Mouse (Mus musculus) kidney, postnatal 4 days (tissue): ENCODE data around the gene Rhcg.

Source experiments
- DNase-seq, 2 experiments: peaks; one replicate each; pipeline ENCODE4 v3.0.0; 2021; ENCODE audit warnings: mixed read lengths in 2 of 2

Rhcg gene

GRCm38 (mm10) chr7:79617418-79617817 lies at the start of gene Rhcg:
Rhcg (minus strand) TSS chr7:79617657.
- DNase-seq: peak; percentile 52 to 66

DNA sequence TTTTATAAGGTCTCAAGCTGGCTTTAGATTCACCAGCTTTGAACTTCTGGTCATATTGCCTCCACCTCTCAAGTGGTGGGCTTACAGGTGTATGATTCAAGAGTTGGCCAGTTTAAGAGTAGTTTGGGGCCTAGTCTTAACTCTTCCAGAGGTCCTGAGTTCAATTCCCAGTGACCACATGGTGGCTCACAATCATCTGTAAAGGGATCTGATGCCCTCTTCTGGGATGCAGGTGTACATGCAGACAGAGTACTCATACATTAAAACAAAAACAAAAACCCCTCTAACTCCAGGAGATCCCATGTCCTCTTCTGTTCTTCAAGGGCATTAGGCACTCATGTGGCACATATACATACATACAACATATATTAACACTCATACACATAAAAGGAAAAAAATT lies 49.2 kb upstream of the Rhcg start:
- no peak for DNase-seq

DNA sequence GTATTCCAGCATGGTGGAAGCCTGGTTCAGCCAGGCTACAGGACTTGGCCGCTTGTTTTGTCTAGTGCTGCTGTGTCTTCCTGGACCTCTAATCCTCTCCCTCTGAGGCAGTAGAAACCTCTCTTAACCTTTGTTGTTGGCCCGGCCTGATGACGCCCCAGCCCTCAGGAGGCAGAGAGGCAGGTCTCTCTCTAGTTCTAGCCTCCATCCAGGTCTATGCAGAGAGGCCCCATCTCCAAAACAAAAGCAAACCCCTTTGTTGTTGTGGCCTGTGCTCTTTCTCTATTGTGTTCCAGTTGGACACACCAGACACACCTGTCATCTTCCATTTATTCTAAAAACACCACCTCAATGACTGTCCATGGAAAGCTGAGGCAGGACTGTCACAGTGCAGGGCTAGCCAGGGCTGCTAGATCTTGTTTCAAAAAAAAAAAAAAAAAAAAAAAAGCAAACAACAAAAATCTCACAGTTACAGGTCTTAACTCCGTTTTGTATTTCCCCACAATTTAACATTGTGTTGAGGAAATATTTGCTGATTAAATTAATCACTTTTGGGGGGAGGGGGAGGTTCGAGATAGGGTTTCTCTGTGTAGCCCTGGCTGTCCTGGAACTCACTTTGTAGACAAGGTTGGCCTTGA lies 43.9 kb upstream of the Rhcg start:
- DNase-seq: peak in 1 of 2 experiments; percentile 5

- DNase-seq: peak in 1 of 2 experiments; percentile 25
Observed at GRCm38 (mm10) chr7:79660291-79661150, 43.1 kb upstream of the Rhcg start.

DNA sequence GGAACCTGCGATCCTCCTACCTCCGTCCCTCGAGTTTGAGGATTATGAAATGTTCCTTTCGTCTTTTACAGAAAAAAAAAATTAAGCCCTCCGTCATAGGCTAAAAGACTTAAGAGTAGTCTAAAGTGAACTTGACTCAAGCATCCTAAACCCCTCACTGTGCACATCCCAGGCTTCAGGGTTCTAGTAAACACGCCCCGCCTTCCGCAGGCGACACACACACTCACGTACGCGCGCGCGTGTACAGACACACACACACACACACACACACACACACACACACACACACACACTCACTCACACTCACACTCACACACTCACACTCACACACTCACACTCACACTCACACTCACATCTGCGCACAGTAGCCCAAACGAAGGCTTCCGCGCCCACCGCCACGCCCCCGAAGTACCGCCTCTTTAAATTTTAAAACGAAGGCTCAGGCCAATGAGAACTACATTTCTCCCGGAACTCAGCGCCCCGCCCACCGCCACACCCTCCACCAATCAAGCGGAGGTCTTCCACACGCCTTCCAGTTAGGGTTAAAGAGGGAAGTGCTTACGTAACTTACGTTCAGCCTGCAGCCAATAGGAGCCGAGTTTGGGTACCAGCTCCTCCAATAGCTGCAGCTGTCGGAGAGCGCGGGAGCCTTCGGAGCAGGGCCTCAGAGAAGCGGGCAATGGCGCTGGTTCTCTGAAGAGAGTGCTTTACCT lies 42.3 kb upstream of the Rhcg start, which contains the start of gene Ticrr:
TSS of gene Ticrr (plus strand) at position 619 of the 713 bp plus-strand sequence.
- DNase-seq: peak; percentile 98 to 99

GRCm38 (mm10) chr7:79654586-79654985 lies 37.1 kb upstream of the Rhcg start:
- no peak for DNase-seq

DNA sequence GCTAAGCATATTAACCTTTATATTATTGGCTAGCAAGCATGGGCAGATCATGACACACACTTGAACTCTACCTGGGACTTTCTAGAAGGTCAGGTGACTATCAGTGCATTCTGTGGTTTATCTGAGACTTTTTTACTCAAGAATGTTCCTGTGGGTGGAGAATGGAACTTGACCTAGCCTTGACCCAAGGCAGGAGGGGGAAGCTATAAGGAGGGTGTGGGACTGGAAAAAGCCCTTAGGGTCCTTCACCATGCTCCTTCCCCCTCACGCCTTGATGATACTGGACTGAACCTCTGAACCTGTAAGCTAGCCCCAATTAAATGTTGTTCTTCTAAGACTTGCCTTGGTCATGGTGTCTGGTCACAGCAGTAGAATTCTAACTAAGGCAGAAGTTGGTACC lies 36.7 kb upstream of the Rhcg start:
- DNase-seq: no peak

GRCm38 (mm10) chr7:79649005-79649404 lies 31.5 kb upstream of the Rhcg start:
- DNase-seq: peak; percentile 80 to 81

- peak; percentile 28 to 46 for DNase-seq
Observed at GRCm38 (mm10) chr7:79647233-79647632, 29.8 kb upstream of the Rhcg start.

GRCm38 (mm10) chr7:79631773-79632348 lies 14.4 kb upstream of the Rhcg start:
- peak; percentile 39 to 56 for DNase-seq

- DNase-seq: peak in 1 of 2 experiments; percentile 30
Observed at GRCm38 (mm10) chr7:79628271-79628913, 10.9 kb upstream of the Rhcg start.

GRCm38 (mm10) chr7:79626170-79626569 lies 8.7 kb upstream of the Rhcg start:
- no peak for DNase-seq

DNA sequence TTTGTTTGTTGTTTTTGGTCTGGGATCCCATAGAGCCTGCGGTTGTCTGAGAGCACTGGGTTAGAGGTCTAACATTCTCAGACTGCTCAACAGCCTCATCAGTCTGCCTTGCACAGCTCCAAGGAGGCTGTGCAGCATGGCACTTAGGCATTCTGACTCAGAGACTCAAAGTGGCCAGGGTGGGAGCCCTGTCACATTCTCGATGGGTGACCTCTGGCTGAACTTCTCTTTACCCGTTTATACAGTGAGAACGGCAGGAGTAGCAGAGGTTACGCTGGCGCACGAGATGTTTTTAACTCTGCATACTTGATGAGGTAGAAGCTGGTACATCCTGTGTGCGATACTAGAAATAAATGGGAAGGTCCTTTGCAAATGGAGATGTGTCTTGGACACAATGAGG lies 5.6 kb upstream of the Rhcg start:
- no peak for DNase-seq

DNA sequence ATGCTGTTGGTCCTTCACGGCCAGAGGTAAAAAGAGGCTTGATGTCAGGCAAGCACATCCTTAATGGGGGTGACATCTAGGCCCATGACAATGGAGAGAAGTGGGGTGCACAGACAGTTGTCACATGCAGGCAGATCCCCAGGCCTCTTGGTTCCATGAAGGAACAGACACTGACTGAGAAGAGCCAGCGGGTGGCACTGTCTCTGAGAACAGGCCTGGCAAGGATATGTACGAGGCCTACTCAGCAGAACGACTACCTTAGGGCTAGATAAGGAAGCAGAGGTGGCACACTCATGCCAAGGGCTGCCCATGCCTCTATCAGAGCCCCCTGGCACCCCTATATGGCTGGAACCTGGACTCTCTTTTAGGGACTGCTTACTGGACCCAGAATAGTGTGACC lies 2.0 kb upstream of the Rhcg start:
- DNase-seq: no peak

DNA sequence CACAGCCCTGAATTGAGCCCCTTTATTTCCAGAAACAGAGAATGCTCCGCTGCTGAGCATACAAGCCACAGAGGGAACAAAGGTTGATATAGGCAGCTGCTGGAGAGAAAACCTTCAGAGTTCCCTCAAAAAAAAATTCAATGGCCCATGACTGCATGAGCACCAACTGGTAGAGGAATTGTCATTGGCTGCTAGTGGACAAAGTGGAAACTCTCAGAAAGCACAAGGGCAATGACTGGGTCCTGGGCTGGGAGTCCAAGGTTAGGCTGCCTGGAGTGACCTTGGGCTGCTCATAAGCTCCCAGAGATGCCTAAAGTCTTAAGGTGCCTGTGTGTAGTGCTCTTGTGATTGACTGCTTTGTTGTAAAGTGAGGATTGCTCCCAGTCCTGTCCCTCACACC lies 1.5 kb downstream of the Rhcg start:
- DNase-seq: no peak

GRCm38 (mm10) chr7:79615008-79615407 lies 2.4 kb downstream of the Rhcg start:
- no peak for DNase-seq

- peak; percentile 25 to 35 for DNase-seq
Observed at GRCm38 (mm10) chr7:79613314-79613713, 4.1 kb downstream of the Rhcg start.

DNA sequence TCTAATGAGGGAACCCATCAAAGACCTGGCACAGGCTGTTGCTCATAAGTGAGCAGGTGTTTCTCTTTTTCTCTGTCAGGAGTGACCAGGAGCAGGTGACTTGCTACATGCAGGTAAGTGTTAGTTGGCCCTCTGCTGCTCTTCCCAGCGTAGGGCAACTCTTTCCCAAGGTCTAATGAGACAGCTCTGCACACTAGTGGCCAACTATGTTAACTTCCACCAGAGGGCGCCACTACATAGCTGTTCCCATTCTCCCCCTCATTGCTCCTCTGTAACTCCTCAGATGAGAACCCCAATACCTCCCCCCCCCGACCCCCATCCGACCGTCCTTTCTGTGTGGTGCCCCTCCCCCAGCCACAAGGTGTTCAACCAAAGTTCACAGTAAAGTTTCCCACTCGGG lies 4.7 kb downstream of the Rhcg start:
- peak; percentile 72 to 75 for DNase-seq

- no peak for DNase-seq
Observed at GRCm38 (mm10) chr7:79611901-79612300, 5.6 kb downstream of the Rhcg start.

- peak; percentile 74 to 84 for DNase-seq
Observed at GRCm38 (mm10) chr7:79607263-79607921, 10.1 kb downstream of the Rhcg start.

DNA sequence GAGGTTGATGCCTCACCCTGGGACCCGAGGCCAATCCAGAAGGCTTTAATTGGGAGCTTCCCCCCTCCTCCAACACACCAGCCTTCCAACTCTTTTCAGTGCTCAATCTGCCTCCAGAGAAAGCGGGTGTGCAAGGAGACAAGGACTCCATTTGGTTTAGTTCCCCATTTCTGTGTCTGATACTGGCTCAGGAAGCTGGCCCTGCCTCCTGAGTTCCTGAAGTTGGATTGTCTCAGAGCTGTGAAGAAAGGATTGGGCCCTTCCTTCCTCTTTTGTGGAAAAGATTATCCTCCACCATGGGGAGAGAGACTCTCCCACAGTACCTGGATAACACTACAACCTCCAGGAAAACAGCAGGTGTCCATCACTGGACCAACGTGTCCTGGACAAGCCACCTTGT lies 10.7 kb downstream of the Rhcg start:
- no peak for DNase-seq

DNA sequence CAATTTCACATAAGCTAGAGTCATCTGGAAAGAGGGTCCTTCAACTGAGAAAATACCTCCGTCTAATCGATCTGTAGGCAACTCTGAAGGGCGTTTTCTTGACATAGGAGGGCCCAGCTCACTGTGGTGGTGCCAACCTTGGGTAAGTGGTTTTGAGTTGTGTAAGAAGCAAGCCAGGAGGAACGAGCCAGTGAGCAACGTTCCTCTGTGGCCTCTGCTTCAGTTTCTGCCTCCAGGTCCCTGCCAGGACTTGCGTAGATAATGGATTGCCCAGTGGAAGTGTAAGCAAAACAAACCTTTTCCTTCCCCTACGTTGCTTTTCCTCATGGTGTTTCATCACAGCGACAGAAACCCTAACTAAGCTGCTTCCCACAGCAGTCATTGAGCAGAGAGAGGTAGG lies 15.5 kb downstream of the Rhcg start:
- no peak for DNase-seq
